Mouse (Mus musculus) neural tube, embryonic 12.5 days (tissue): ENCODE results near the gene Qdpr. TPM values are rescaled to one million over a fixed set of nuclear protein-coding genes. Genes with fewer than 3 reads are reported as not detected.

Experiments
- ATAC-seq: fragments of 200-750 bp; cut with Nextera tagmentation; 2 replicates; pipeline ENCODE4 v1.8.0; 2017; ENCODE audit warnings: low read depth, mild to moderate bottlenecking, moderate TSS enrichment, moderate library complexity; ENCODE audit not compliant: low FRiP score
- H3K27ac ChIP-seq: fragments of 300-500 bp; sonication (generic); 2 replicates; pipeline ENCODE4 v1.5.1; 2016
- H3K27me3 ChIP-seq: fragments of 300-500 bp; sonication (generic); replicated peaks from 2 replicates; pipeline ENCODE4 v1.6.1; 2016; ENCODE audit warnings: mild to moderate bottlenecking
- H3K36me3 ChIP-seq: fragments of 300-500 bp; sonication (generic); 2 replicates; pipeline ENCODE4 v1.6.1; 2016; ENCODE audit warnings: mild to moderate bottlenecking
- H3K4me1 ChIP-seq: fragments of 300-500 bp; sonication (generic); 2 replicates; pipeline ENCODE4 v1.6.1; 2016
- H3K4me2 ChIP-seq: fragments of 300-500 bp; sonication (generic); replicated peaks from 2 replicates; pipeline ENCODE4 v1.6.1; 2016; ENCODE audit warnings: mild to moderate bottlenecking
- H3K4me3 ChIP-seq: fragments of 300-500 bp; sonication (generic); 2 replicates; pipeline ENCODE4 v1.5.1; 2016
- H3K9ac ChIP-seq: fragments of 300-500 bp; sonication (generic); 2 replicates; pipeline ENCODE4 v1.6.1; 2016; ENCODE audit warnings: mild to moderate bottlenecking
- H3K9me3 ChIP-seq: fragments of 300-500 bp; sonication (generic); 2 replicates; pipeline ENCODE4 v1.6.1; 2016; ENCODE audit warnings: mild to moderate bottlenecking
- WGBS: fragments of 180-500 bp; shearing (Covaris S2); methylation state at CpG from one replicate; pipeline ENCODE4 v1.1.7; 2016; 5-methylcytosine and 5-hydroxymethylcytosine counted together
- polyA plus RNA-seq: library from polyadenylated mRNA; unstranded; fragments of >200 nt; fragmentation: Nextera tagmentation; extraction: Ambion mirVana; gene quantifications from 2 replicates; pipeline ENCODE4 v1.2.1, GENCODE M21; 2016

Gene Qdpr
- polyA plus RNA-seq, 1 experiment from 2014 or later, result 110 TPM

- ATAC-seq, result no peak
- H3K27ac ChIP-seq, result no peak overlapping the region
These were observed 31.1 kb upstream of the Qdpr start for GRCm38 (mm10) chr5:45481125-45481524.

GRCm38 (mm10) chr5:45480066-45480465 is 30.0 kb upstream of the Qdpr start:
- Histone ChIP-seq H3K27ac (no peak overlapping the region), H3K27me3 (no peaks in the 10 kb centered on the region), H3K4me1 (no peaks in the 10 kb centered on the region), H3K36me3 (no peaks in the 10 kb centered on the region), H3K4me2 (no peak overlapping the region), H3K9me3 (no peaks in the 10 kb centered on the region), H3K4me3 (no peak overlapping the region), H3K9ac (no peak overlapping the region)
- no peak for ATAC-seq
- WGBS, result 88% methylated on average over 1 of the region's 1 CpGs

More at GRCm38 (mm10) chr5:45481125-45481524, 31.1 kb upstream of the Qdpr start:
- Histone ChIP-seq H3K9ac (no peak overlapping the region), H3K4me1 (no peaks in the 10 kb centered on the region), H3K9me3 (no peaks in the 10 kb centered on the region), H3K4me2 (no peak overlapping the region), H3K27me3 (no peaks in the 10 kb centered on the region), H3K36me3 (no peaks in the 10 kb centered on the region), H3K4me3 (no peak overlapping the region)
- 83% methylated on average over 2 of the region's 2 CpGs for WGBS

- H3K4me3 ChIP-seq, result no peak overlapping the region
- H3K9me3 ChIP-seq, result no peaks in the 10 kb centered on the region
- no peak overlapping the region for H3K27ac ChIP-seq
- H3K4me1 ChIP-seq, result no peaks in the 10 kb centered on the region
- no peaks in the 10 kb centered on the region for H3K36me3 ChIP-seq
- ATAC-seq, result no peak
- H3K4me2 ChIP-seq, result no peak overlapping the region
- no peak overlapping the region for H3K9ac ChIP-seq
- 83% methylated on average over 7 of the region's 7 CpGs for WGBS
- no peaks in the 10 kb centered on the region for H3K27me3 ChIP-seq
These were observed 27.6 kb upstream of the Qdpr start for GRCm38 (mm10) chr5:45477601-45478000.

GRCm38 (mm10) chr5:45476288-45476687 is 26.3 kb upstream of the Qdpr start:
- Histone ChIP-seq H3K4me2 (no peak overlapping the region), H3K4me3 (no peak overlapping the region), H3K9me3 (no peaks in the 10 kb centered on the region), H3K27ac (no peak overlapping the region), H3K27me3 (no peaks in the 10 kb centered on the region), H3K36me3 (no peaks in the 10 kb centered on the region), H3K4me1 (no peaks in the 10 kb centered on the region), H3K9ac (no peak overlapping the region)
- ATAC-seq, result no peak
- 34% methylated on average over 6 of the region's 6 CpGs for WGBS

- H3K4me1 ChIP-seq, result no peaks in the 10 kb centered on the region
- no peak for ATAC-seq
- H3K9me3 ChIP-seq, result no peaks in the 10 kb centered on the region
- H3K4me2 ChIP-seq, result no peak overlapping the region
- no peaks in the 10 kb centered on the region for H3K27me3 ChIP-seq
- no peaks in the 10 kb centered on the region for H3K36me3 ChIP-seq
- no peak overlapping the region for H3K9ac ChIP-seq
- no peak overlapping the region for H3K27ac ChIP-seq
- no peak overlapping the region for H3K4me3 ChIP-seq
- 96% methylated on average over 5 of the region's 5 CpGs for WGBS
These were observed 25.7 kb upstream of the Qdpr start for GRCm38 (mm10) chr5:45475771-45476170.

GRCm38 (mm10) chr5:45474758-45475157 is 24.7 kb upstream of the Qdpr start:
- no peak overlapping the region for H3K4me2 ChIP-seq
- no peak overlapping the region for H3K27ac ChIP-seq
- H3K9ac ChIP-seq, result no peak overlapping the region
- WGBS, result 74% methylated on average over 3 of the region's 4 CpGs
- H3K9me3 ChIP-seq, result no peaks in the 10 kb centered on the region
- H3K4me1 ChIP-seq, result no peaks in the 10 kb centered on the region
- H3K36me3 ChIP-seq, result no peaks in the 10 kb centered on the region
- H3K27me3 ChIP-seq, result no peaks in the 10 kb centered on the region
- no peak for ATAC-seq
- H3K4me3 ChIP-seq, result no peak overlapping the region

GRCm38 (mm10) chr5:45474215-45474614 is 24.2 kb upstream of the Qdpr start:
- H3K36me3 ChIP-seq, result no peaks in the 10 kb centered on the region
- no peak overlapping the region for H3K4me3 ChIP-seq

GRCm38 (mm10) chr5:45473521-45473920 is 23.5 kb upstream of the Qdpr start:
- Histone ChIP-seq H3K27me3 (no peaks in the 10 kb centered on the region), H3K4me2 (no peak overlapping the region)
- ATAC-seq, result no peak

More at GRCm38 (mm10) chr5:45474215-45474614, 24.2 kb upstream of the Qdpr start:
- WGBS, result 36% methylated on average over 6 of the region's 6 CpGs
- Histone ChIP-seq H3K4me2 (no peak overlapping the region), H3K4me1 (no peaks in the 10 kb centered on the region), H3K9ac (no peak overlapping the region), H3K27ac (no peak overlapping the region), H3K27me3 (no peaks in the 10 kb centered on the region), H3K9me3 (no peaks in the 10 kb centered on the region)
- 0 out of 2 replicates have a peak, but pooled peaks have one; percentile 63 for ATAC-seq

GRCm38 (mm10) chr5:45472880-45473450 is 22.9 kb upstream of the Qdpr start:
- H3K4me1 ChIP-seq, result no peaks in the 10 kb centered on the region
- H3K9ac ChIP-seq, result no peak overlapping the region
- H3K27me3 ChIP-seq, result no peaks in the 10 kb centered on the region
- H3K4me3 ChIP-seq, result no peak overlapping the region
- WGBS, result 67% methylated on average over 7 of the region's 7 CpGs
- no peak overlapping the region for H3K4me2 ChIP-seq
- no peaks in the 10 kb centered on the region for H3K36me3 ChIP-seq
- H3K9me3 ChIP-seq, result no peaks in the 10 kb centered on the region
- no peak overlapping the region for H3K27ac ChIP-seq
- no peak for ATAC-seq

More at GRCm38 (mm10) chr5:45473521-45473920, 23.5 kb upstream of the Qdpr start:
- no peaks in the 10 kb centered on the region for H3K9me3 ChIP-seq
- 95% methylated on average over 1 of the region's 1 CpGs for WGBS
- H3K27ac ChIP-seq, result no peak overlapping the region
- H3K4me3 ChIP-seq, result no peak overlapping the region
- no peak overlapping the region for H3K9ac ChIP-seq
- H3K4me1 ChIP-seq, result no peaks in the 10 kb centered on the region
- H3K36me3 ChIP-seq, result no peaks in the 10 kb centered on the region

GRCm38 (mm10) chr5:45454456-45454855 is 4.4 kb upstream of the Qdpr start:
- H3K4me1 ChIP-seq, result peaks cover under 1% of the 10 kb centered on the region; the same call in 1 of the 2 replicates
- no peak overlapping the region for H3K4me3 ChIP-seq
- no peaks in the 10 kb centered on the region for H3K36me3 ChIP-seq
- no peak overlapping the region for H3K4me2 ChIP-seq
- WGBS, result 51% methylated on average over 9 of the region's 9 CpGs
- H3K9me3 ChIP-seq, result no peaks in the 10 kb centered on the region
- no peak for ATAC-seq
- no peak overlapping the region for H3K27ac ChIP-seq
- no peaks in the 10 kb centered on the region for H3K27me3 ChIP-seq
- H3K9ac ChIP-seq, result no peak overlapping the region

- WGBS, result 77% methylated on average over 6 of the region's 6 CpGs
These were observed 3.4 kb upstream of the Qdpr start, which contains the start of gene Clrn2 for GRCm38 (mm10) chr5:45453451-45453850. TSS of gene Clrn2 (plus strand) at chr5:45453751.

GRCm38 (mm10) chr5:45449206-45449605 is 830 bp downstream of the Qdpr start:
- Histone ChIP-seq H3K27ac (no peak overlapping the region), H3K27me3 (no peaks in the 10 kb centered on the region)
- WGBS, result 3% methylated on average over 8 of the region's 8 CpGs

More at GRCm38 (mm10) chr5:45453451-45453850, 3.4 kb upstream of the Qdpr start, which contains the start of gene Clrn2:
- Histone ChIP-seq H3K9me3 (no peaks in the 10 kb centered on the region), H3K27ac (no peak within 1 kb of the TSS), H3K4me1 (peaks cover 10% of the 10 kb centered on the region), H3K4me3 (no peak within 1 kb of the TSS), H3K4me2 (no peak within 1 kb of the TSS), H3K36me3 (no peaks in the 10 kb centered on the region), H3K27me3 (no peaks in the 10 kb centered on the region), H3K9ac (no peak within 1 kb of the TSS)
- no peak for ATAC-seq

GRCm38 (mm10) chr5:45448676-45449075 is 1.4 kb downstream of the Qdpr start:
- ATAC-seq, result no peak
- Histone ChIP-seq H3K4me1 (peaks cover 13% of the 10 kb centered on the region), H3K4me3 (no peak overlapping the region), H3K27me3 (no peaks in the 10 kb centered on the region), H3K27ac (no peak overlapping the region), H3K9me3 (no peaks in the 10 kb centered on the region), H3K4me2 (peak overlapping the region; percentile 86), H3K9ac (no peak overlapping the region), H3K36me3 (peaks cover 4% of the 10 kb centered on the region; the same call in 1 of the 2 replicates)
- 28% methylated on average over 5 of the region's 5 CpGs for WGBS

More at GRCm38 (mm10) chr5:45449206-45449605, 830 bp downstream of the Qdpr start:
- H3K9ac ChIP-seq, result peak overlapping the region; percentile 70
- peaks cover 2% of the 10 kb centered on the region; the same call in 1 of the 2 replicates for H3K36me3 ChIP-seq
- peaks cover 13% of the 10 kb centered on the region for H3K4me1 ChIP-seq
- no peak for ATAC-seq
- H3K4me2 ChIP-seq, result peak overlapping the region; percentile 86
- peak overlapping the region; percentile 59 for H3K4me3 ChIP-seq
- H3K9me3 ChIP-seq, result no peaks in the 10 kb centered on the region
